Mouse (Mus musculus) monocyte, adult 59 days (primary cell): ENCODE measurements around the gene Arih1. TPM values are rescaled to one million over a fixed set of nuclear protein-coding genes. Genes with fewer than 3 reads are reported as not detected.

ENCODE experiments used
- total RNA-seq, 2 experiments: library from RNA; stranded (reverse); gene quantifications; one replicate each; pipeline ENCODE4 v1.2.4; 2023

Gene Arih1
- total RNA-seq, result 100 to 1,000 TPM; 110 to 131 TPM

GRCm38 (mm10) chr9:59486549-59487065 lies at the start of gene Arih1:
Arih1 (minus strand) TSS chr9:59486618.

DNA sequence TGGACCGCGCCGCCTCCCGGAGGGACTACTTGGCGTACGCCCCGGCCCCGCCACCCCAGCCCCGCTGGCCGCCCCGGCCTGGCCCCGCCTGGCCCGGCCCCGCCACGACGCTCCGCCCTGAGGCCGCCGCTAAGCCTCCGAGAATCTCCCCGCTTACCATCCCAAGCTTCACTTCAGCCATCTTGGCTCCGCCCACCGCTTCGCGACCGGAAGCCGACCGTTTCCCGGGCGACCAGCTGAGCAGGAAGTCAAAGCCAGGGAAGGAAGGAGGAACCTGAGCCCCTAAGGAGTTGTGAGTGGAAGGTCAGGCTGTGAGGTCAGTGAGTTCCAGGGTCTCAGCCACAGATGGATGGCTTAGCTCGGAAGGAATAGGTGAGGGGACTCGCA lies 133.2 kb downstream of the Arih1 start, which contains the start of gene Bbs4:
Gene Bbs4, minus strand, starts transcription at position 256 of the 387 bp plus-strand sequence.

Other genes with a start within 250 kb of the Arih1 start
- gene Adpgk, start 195.1 kb downstream of the Arih1 start, total RNA-seq, result 10 to 100 TPM; 33.9 to 34.5 TPM
- gene Bbs4, start 133.1 kb downstream of the Arih1 start, total RNA-seq, result 1 to 10 TPM; 2.6 to 2.9 TPM
- gene Hexa, start 52.9 kb upstream of the Arih1 start, total RNA-seq, result 100 to 1,000 TPM; 209 to 232 TPM
- 1 to 10 TPM; 2.7 to 3.9 TPM for gene Tmem202, start 53.2 kb upstream of the Arih1 start, total RNA-seq
- not detected for gene Celf6, start 91.3 kb upstream of the Arih1 start, total RNA-seq
- gene Parp6, start 130.7 kb upstream of the Arih1 start, total RNA-seq, result 10 to 100 TPM; 31.9 to 37.8 TPM
- gene Pkm, start 169.8 kb upstream of the Arih1 start, total RNA-seq, result 100 to 1,000 TPM; 532 to 569 TPM
- gene Gramd2, start 193.5 kb upstream of the Arih1 start, total RNA-seq, result under 1 TPM in 1 of 2 experiments, not detected in 1; 0.27 TPM